ENCODE assay signal across 26 mouse cellular contexts in the genomic region with DNA sequence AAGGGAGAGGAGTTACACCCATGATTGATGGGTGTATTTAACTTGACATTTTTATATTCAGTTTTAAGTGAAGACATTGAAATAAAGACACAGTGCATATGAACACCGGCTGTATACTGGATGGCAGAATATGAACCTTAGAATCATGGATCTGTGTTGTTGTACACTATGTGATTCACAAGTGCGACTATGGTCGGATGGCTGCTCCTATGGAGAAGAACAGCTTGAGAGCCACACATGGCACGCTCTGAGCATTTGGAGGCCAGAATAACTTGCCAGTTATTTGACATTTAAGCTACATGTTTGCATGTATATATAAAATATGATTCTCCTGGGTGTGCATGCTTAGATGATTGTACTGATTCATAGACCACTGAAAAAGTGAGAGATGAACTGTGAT. TPM values are rescaled to one million over a fixed set of nuclear protein-coding genes. Genes with fewer than 3 reads are reported as not detected.
DNase-seq lines count a peak whose midpoint lies in the region; ATAC-seq and TF ChIP-seq lines count a peak whose summit lies in the region.
"Had no signal": no experiment of that assay in that cellular context is flagged by ENCODE, and none has a peak within 500 bp of the region (broad histone marks: within the 10 kb centered on the region; RNA-seq: fewer than 3 reads in every experiment).

No protein-coding gene starts in this region.

- TF ChIP-seq POLR2A in brain, embryonic 14.5 days (IDR thresholded peaks at IDR 0.05; ENCODE audit: borderline replicate concordance, extremely low read depth, insufficient read depth, insufficient read length, poor library complexity, severe bottlenecking) = no peak

- no peak overlapping the region for H3K4me2 ChIP-seq in forebrain, embryonic 16.5 days (ENCODE audit: low read length)
- H3K4me2 ChIP-seq: embryonic facial prominence, embryonic 13.5 days; embryonic facial prominence, embryonic 15.5 days had no signal

- TF ChIP-seq CTCF in layer of hippocampus, adult 2 months (conservative IDR thresholded peaks at IDR 0.05) = no peak
- no peak for TF ChIP-seq CTCF in brain, embryonic 14.5 days (IDR thresholded peaks at IDR 0.05; ENCODE audit: borderline replicate concordance, extremely low read depth, insufficient read depth, insufficient read length)

- ATAC-seq in forebrain, embryonic 16.5 days = peak; percentile 52; the same call in 1 of the 2 replicates
- ATAC-seq: activated CD4-positive, CD25-positive, alpha-beta regulatory T cell, adult 4 months; CD4-positive, CD25-positive, alpha-beta regulatory T cell, adult 4 months; Patski had no signal

- H3K27me3 ChIP-seq in forebrain, embryonic 16.5 days (replicated peaks; ENCODE audit: control insufficient read depth, insufficient read depth, low read length) = no peaks in the 10 kb centered on the region
- no peaks in the 10 kb centered on the region for H3K27me3 ChIP-seq in forebrain, embryonic 10.5 days (ENCODE audit: poor library complexity, severe bottlenecking)
- H3K27me3 ChIP-seq: CH12.LX; embryonic facial prominence, embryonic 13.5 days; embryonic facial prominence, embryonic 15.5 days; Patski had no signal

- H3K9me3 ChIP-seq in forebrain, embryonic 16.5 days (ENCODE audit: control insufficient read depth, low read length) = no peaks in the 10 kb centered on the region
- no peaks in the 10 kb centered on the region for H3K9me3 ChIP-seq in forebrain, embryonic 10.5 days
- H3K9me3 ChIP-seq: embryonic facial prominence, embryonic 13.5 days; embryonic facial prominence, embryonic 15.5 days had no signal

- WGBS in forebrain, embryonic 16.5 days = 77% methylated on average over 4 of the region's 4 CpGs
- WGBS in forebrain, embryonic 10.5 days = 93% methylated on average over 4 of the region's 4 CpGs

- no peak overlapping the region for H3K4me3 ChIP-seq in forebrain, embryonic 16.5 days (replicated peaks; ENCODE audit: low read length)
- no peak overlapping the region for H3K4me3 ChIP-seq in forebrain, embryonic 10.5 days
- no peak overlapping the region for H3K4me3 ChIP-seq in layer of hippocampus, adult 2 months
- H3K4me3 ChIP-seq: embryonic facial prominence, embryonic 13.5 days; embryonic facial prominence, embryonic 15.5 days; erythroblast, embryonic 14.5 days had no signal

- no peak overlapping the region for H3K9ac ChIP-seq in forebrain, embryonic 16.5 days (replicated peaks; ENCODE audit: low read depth, low read length)
- H3K9ac ChIP-seq: embryonic facial prominence, embryonic 13.5 days; embryonic facial prominence, embryonic 15.5 days had no signal

- H3K4me1 ChIP-seq in forebrain, embryonic 16.5 days (replicated peaks; ENCODE audit: control insufficient read depth, insufficient read depth, low read length) = no peaks in the 10 kb centered on the region
- no peaks in the 10 kb centered on the region for H3K4me1 ChIP-seq in forebrain, embryonic 10.5 days
- H3K4me1 ChIP-seq: embryonic facial prominence, embryonic 13.5 days; embryonic facial prominence, embryonic 15.5 days had no signal

- no peak overlapping the region for H3K27ac ChIP-seq in forebrain, embryonic 16.5 days (ENCODE audit: low read length)
- H3K27ac ChIP-seq in forebrain, embryonic 10.5 days = no peak overlapping the region
- H3K27ac ChIP-seq in layer of hippocampus, adult 2 months = peak overlapping the region; percentile 62
- H3K27ac ChIP-seq: embryonic facial prominence, embryonic 13.5 days; embryonic facial prominence, embryonic 15.5 days had no signal

- H3K36me3 ChIP-seq in forebrain, embryonic 16.5 days (ENCODE audit: control insufficient read depth, insufficient read depth) = no peaks in the 10 kb centered on the region
- no peaks in the 10 kb centered on the region for H3K36me3 ChIP-seq in forebrain, embryonic 10.5 days (replicated peaks)
- H3K36me3 ChIP-seq: embryonic facial prominence, embryonic 13.5 days; embryonic facial prominence, embryonic 15.5 days; G1E had no signal

- DNase-seq in cerebellum, postnatal 10 days = peak; percentile 31 to 44
- no peak for DNase-seq in cerebellum, postnatal 36 days
- no peak for DNase-seq in forebrain, embryonic 10.5 days (ENCODE audit: extremely low spot score, low spot score)
- no peak for DNase-seq in layer of hippocampus, adult 2 months (ENCODE audit: low spot score in 2 of 2)
- no peak for DNase-seq in layer of hippocampus, postnatal 10 days (ENCODE audit: low spot score in 2 of 2)
- DNase-seq in brain, embryonic 14.5 days (ENCODE audit: low read depth) = peak; percentile 23
- DNase-seq: adrenal gland, adult 8-10 months; adrenal gland, postnatal 14 days; adrenal gland, postnatal 36 days; B cell, adult 2 months; cerebellum, adult 11 months; cerebellum, adult 18-20 months; cerebellum, adult 8-10 months; cerebellum, adult 9-11 months; cerebellum, postnatal 25 days; embryo, embryonic 11 days had no signal

RNA-seq across cellular contexts. Expression of a gene that starts 53.1 kb away (rescaled TPM):
- 20.8 and 26.8 TPM in 2 replicates for polyA plus RNA-seq in forebrain, embryonic 16.5 days (2015; fragmentation: Nextera tagmentation; extraction: Ambion mirVana)
- polyA plus RNA-seq in forebrain, embryonic 10.5 days (2016; fragmentation: Nextera tagmentation; extraction: Ambion mirVana) = 0.05 and 0.41 TPM in 2 replicates
- 100 to 1,000 TPM; 313 to 317 TPM for total RNA-seq in layer of hippocampus, adult 2 months (2021)
- total RNA-seq in layer of hippocampus, postnatal 10 days (2021) = 100 to 1,000 TPM; 292 to 323 TPM
- polyA plus RNA-seq in brain, embryonic 14.5 days (2012; rRNA removed) = 9.9 and 12.6 TPM in 2 replicates
- total RNA-seq: CH12.LX; common myeloid progenitor, adult 5-6 weeks had no signal
- polyA plus RNA-seq: activated CD4-positive, CD25-positive, alpha-beta regulatory T cell, adult 4 months; CD4-positive, CD25-positive, alpha-beta regulatory T cell, adult 4 months; G1E; Patski had no signal

Comparison
In these comparisons a context has a peak if more than half of its experiments do, and no peak if none do; other contexts are left out.
1. DNase-seq: peak in cerebellum, postnatal 10 days (2 of 2) and brain, embryonic 14.5 days (single experiment); none in cerebellum, postnatal 36 days (0 of 2), forebrain, embryonic 10.5 days (single experiment), layer of hippocampus, adult 2 months (0 of 2) and layer of hippocampus, postnatal 10 days (0 of 2).